Mouse (Mus musculus) embryonic facial prominence, embryonic 14.5 days (tissue): ENCODE results near the gene Dars. TPM values are rescaled to one million over a fixed set of nuclear protein-coding genes. Genes with fewer than 3 reads are reported as not detected.
"Not testable (repeated sequence)": the region's sequence is repeated elsewhere in the genome, so short reads cannot be mapped to it uniquely, and the experiment has no call there.

Experiments
- ATAC-seq: fragments of 200-750 bp; cut with Nextera tagmentation; 2 replicates; pipeline ENCODE4 v1.8.0; 2017; ENCODE audit warnings: low read depth, moderate number of reproducible peaks, moderate TSS enrichment
- DNase-seq: peaks from one replicate; pipeline ENCODE4 v3.0.0-alpha.2; 2015; ENCODE audit warnings: low spot score
- H3K27ac ChIP-seq: fragments of 300-500 bp; sonication (generic); replicated peaks from 2 replicates; pipeline ENCODE4 v1.5.1; 2014; ENCODE audit warnings: low read depth, mild to moderate bottlenecking, low read length, moderate library complexity
- H3K27me3 ChIP-seq: fragments of 300-500 bp; sonication (generic); replicated peaks from 2 replicates; pipeline ENCODE4 v1.6.1; 2014; ENCODE audit warnings: low read length; ENCODE audit not compliant: control insufficient read depth, insufficient read depth
- H3K36me3 ChIP-seq: fragments of 300-500 bp; sonication (generic); 2 replicates; pipeline ENCODE4 v1.6.1; 2014; ENCODE audit warnings: low read length, mixed read lengths; ENCODE audit not compliant: control insufficient read depth, insufficient read depth
- H3K4me1 ChIP-seq: fragments of 300-500 bp; sonication (generic); 2 replicates; pipeline ENCODE4 v1.6.1; 2014; ENCODE audit warnings: antibody characterized with exemption, low read length; ENCODE audit not compliant: control insufficient read depth, insufficient read depth
- H3K4me2 ChIP-seq: fragments of 300-500 bp; sonication (generic); 2 replicates; pipeline ENCODE4 v1.6.1; 2014; ENCODE audit warnings: low read depth, mild to moderate bottlenecking, low read length, moderate library complexity, mixed read lengths
- H3K4me3 ChIP-seq: fragments of 300-500 bp; sonication (generic); 2 replicates; pipeline ENCODE4 v1.5.1; 2014; ENCODE audit warnings: low read depth, mild to moderate bottlenecking, low read length
- H3K9ac ChIP-seq: fragments of 300-500 bp; sonication (generic); 2 replicates; pipeline ENCODE4 v1.6.1; 2014; ENCODE audit warnings: low read depth, mild to moderate bottlenecking, low read length, moderate library complexity, mixed read lengths
- H3K9me3 ChIP-seq: fragments of 300-500 bp; sonication (generic); 2 replicates; pipeline ENCODE4 v1.6.1; 2016; ENCODE audit warnings: low read length; ENCODE audit not compliant: control insufficient read depth
- WGBS: fragments of 180-500 bp; shearing (Covaris S2); extraction: QIAGEN DNeasy Blood & Tissue Kit; methylation state at CpG from one replicate; pipeline ENCODE4 v1.1.7; 2014; 5-methylcytosine and 5-hydroxymethylcytosine counted together
- polyA plus RNA-seq: library from polyadenylated mRNA; unstranded; fragments of >200 nt; fragmentation: Nextera tagmentation; extraction: Ambion mirVana; gene quantifications from 2 replicates; pipeline ENCODE4 v1.2.1, GENCODE M21; 2014

Dars gene
- polyA plus RNA-seq, 1 experiment from 2014 or later, result 97.8 TPM

GRCm38 (mm10) chr1:128353092-128353491 is 64.1 kb downstream of the Dars start:
- no peaks in the 10 kb centered on the region for H3K9me3 ChIP-seq
- H3K9ac ChIP-seq, result no peak overlapping the region
- ATAC-seq (no peak), DNase-seq (no peak)
- no peak overlapping the region for H3K4me2 ChIP-seq
- 90% methylated on average over 3 of the region's 3 CpGs for WGBS
- no peak overlapping the region for H3K27ac ChIP-seq
- H3K4me1 ChIP-seq, result 0 out of 2 replicates have a peak, but pooled peaks cover 9% of the 10 kb centered on the region
- peaks cover 86% of the 10 kb centered on the region for H3K36me3 ChIP-seq
- no peak overlapping the region for H3K4me3 ChIP-seq
- H3K27me3 ChIP-seq, result no peaks in the 10 kb centered on the region

- Histone ChIP-seq H3K4me1 (no peaks in the 10 kb centered on the region), H3K27me3 (no peaks in the 10 kb centered on the region), H3K27ac (no peak overlapping the region), H3K4me3 (no peak overlapping the region), H3K4me2 (no peak overlapping the region), H3K9me3 (no peaks in the 10 kb centered on the region), H3K36me3 (peaks cover 93% of the 10 kb centered on the region), H3K9ac (no peak overlapping the region)
- no peak for DNase-seq
- 86% methylated on average over 10 of the region's 10 CpGs for WGBS
- no peak for ATAC-seq
These were observed 72.9 kb downstream of the Dars start for GRCm38 (mm10) chr1:128344232-128344631.

- H3K9me3 ChIP-seq, result no peaks in the 10 kb centered on the region
- H3K4me2 ChIP-seq, result no peak overlapping the region
- H3K9ac ChIP-seq, result no peak overlapping the region
- WGBS, result 91% methylated on average over 13 of the region's 13 CpGs
- no peaks in the 10 kb centered on the region for H3K27me3 ChIP-seq
- H3K4me3 ChIP-seq, result no peak overlapping the region
- H3K36me3 ChIP-seq, result peaks cover 90% of the 10 kb centered on the region
- DNase-seq (no peak), ATAC-seq (no peak)
- H3K27ac ChIP-seq, result no peak overlapping the region
- no peaks in the 10 kb centered on the region for H3K4me1 ChIP-seq
These were observed 79.4 kb downstream of the Dars start for GRCm38 (mm10) chr1:128337708-128338320.

DNA sequence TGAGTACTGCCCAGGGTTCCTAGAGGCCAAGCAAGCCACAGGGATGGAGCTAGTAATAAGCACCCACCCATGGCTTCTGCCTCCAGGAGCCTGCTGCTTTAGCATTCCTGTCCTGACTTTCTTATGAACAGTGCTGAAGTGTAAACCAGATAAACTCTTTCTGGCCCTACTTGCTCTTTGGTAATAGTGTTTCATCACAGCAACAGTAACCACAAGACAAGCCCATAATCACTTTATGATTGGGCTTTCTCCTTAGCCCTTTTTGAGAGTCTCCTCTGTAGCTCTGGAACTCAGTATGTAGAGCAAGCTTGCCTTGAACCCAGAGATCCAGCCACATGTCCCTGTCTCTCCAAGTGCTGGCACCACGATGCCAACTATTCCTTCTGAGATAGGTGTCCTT is 86.9 kb downstream of the Dars start:
- Histone ChIP-seq H3K27me3 (no peaks in the 10 kb centered on the region), H3K9ac (no peak overlapping the region), H3K27ac (no peak overlapping the region), H3K4me3 (no peak overlapping the region), H3K4me2 (no peak overlapping the region), H3K9me3 (no peaks in the 10 kb centered on the region), H3K36me3 (peaks cover 84% of the 10 kb centered on the region), H3K4me1 (no peaks in the 10 kb centered on the region)
- WGBS, result 93% methylated on average over 1 of the region's 1 CpGs
- ATAC-seq (no peak), DNase-seq (no peak)

GRCm38 (mm10) chr1:128328218-128328617 is 89.0 kb downstream of the Dars start, which contains the start of gene Lct:
Gene Lct (minus strand): TSS chr1:128328318.
- H3K27me3 ChIP-seq, result no peaks in the 10 kb centered on the region
- no peak for DNase-seq
- H3K36me3 ChIP-seq, result peaks cover 76% of the 10 kb centered on the region
- ATAC-seq, result no peak
- H3K4me2 ChIP-seq, result no peak within 1 kb of the TSS
- no peak within 1 kb of the TSS for H3K9ac ChIP-seq
- H3K27ac ChIP-seq, result no peak within 1 kb of the TSS
- no peaks in the 10 kb centered on the region for H3K9me3 ChIP-seq
- no peaks in the 10 kb centered on the region for H3K4me1 ChIP-seq
- 81% methylated on average over 3 of the region's 3 CpGs for WGBS
- H3K4me3 ChIP-seq, result no peak within 1 kb of the TSS

DNA sequence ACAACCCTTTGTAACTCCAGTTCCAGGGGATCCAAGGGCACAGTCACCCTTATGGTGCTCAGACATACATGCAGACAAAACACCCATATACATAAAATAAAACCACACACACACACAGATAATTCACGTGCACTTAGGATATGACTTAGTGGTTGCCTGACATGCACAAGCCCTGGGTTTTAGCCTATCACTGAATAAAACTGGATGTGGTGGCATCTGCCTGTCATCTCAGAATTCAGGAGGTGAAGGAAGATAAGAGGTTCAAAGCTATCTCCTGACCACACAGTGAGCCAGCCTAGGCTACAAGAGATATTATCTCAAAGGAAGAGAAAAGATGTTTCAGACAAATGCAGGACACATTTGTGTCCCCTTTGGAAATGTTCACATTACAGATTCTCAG is 90.0 kb downstream of the Dars start:
- no peak for DNase-seq
- no peak overlapping the region for H3K4me2 ChIP-seq
- WGBS, result 85% methylated on average over 1 of the region's 1 CpGs
- ATAC-seq, result no peak
- no peaks in the 10 kb centered on the region for H3K9me3 ChIP-seq
- H3K27ac ChIP-seq, result no peak overlapping the region
- H3K4me3 ChIP-seq, result no peak overlapping the region
- no peaks in the 10 kb centered on the region for H3K27me3 ChIP-seq
- H3K36me3 ChIP-seq, result peaks cover 66% of the 10 kb centered on the region
- H3K4me1 ChIP-seq, result no peaks in the 10 kb centered on the region
- no peak overlapping the region for H3K9ac ChIP-seq

DNA sequence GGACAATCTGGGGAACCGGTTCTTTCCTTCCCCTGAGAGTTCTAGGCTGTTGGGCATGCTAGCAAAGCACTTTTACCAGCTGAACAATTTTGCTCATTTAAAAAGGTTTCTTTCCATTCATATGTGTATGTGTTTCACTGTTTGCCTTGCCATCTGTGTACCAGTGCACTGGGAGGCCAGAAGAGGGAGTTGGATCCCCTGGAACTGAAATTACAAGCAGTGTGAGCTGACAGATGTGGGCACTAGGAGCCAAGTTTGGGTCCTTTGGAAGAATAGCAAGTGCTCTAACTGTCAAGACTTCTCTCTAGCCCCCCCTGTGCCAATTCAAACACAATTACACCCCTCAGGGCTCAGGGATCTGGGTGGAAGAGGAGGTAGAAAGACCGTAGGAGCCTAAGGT is 92.4 kb downstream of the Dars start:
- peaks cover 43% of the 10 kb centered on the region for H3K36me3 ChIP-seq
- no peak overlapping the region for H3K27ac ChIP-seq
- H3K4me2 ChIP-seq, result no peak overlapping the region
- H3K4me3 ChIP-seq, result no peak overlapping the region
- ATAC-seq, result no peak
- no peak for DNase-seq
- WGBS, result 76% methylated on average over 2 of the region's 2 CpGs
- no peaks in the 10 kb centered on the region for H3K9me3 ChIP-seq
- no peaks in the 10 kb centered on the region for H3K4me1 ChIP-seq
- H3K9ac ChIP-seq, result no peak overlapping the region
- H3K27me3 ChIP-seq, result no peaks in the 10 kb centered on the region

DNA sequence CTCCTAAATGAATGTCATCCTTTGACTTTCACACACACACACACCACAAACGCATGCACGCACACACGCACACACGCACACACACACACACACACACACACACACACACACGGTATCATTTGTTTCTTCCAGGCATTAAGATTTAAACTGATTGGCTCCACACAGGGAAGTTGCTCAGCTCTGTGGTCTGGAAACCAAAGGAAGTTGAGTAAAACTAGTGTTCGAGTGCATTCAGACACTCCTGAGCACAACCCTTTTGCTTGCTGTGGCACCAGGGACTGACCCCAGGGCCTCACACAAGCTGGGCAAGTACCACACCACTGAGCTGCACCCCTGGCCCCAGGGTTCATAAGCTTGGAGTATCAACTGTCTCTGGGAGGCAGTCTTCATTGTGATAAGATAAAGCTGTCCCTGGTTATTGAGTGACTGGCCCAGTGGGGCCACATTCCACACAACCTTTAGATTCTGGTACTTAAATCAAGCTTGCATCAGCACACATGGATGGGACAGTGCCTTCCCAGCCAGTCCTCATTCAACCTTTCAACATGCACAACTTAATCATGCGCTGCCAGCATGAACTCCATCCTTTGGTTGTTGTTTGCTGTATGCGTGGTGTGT is 94.0 kb downstream of the Dars start:
- H3K4me2 ChIP-seq, result no peak overlapping the region
- WGBS, result 92% methylated on average over 8 of the region's 8 CpGs
- DNase-seq, result no peak
- H3K4me3 ChIP-seq, result no peak overlapping the region
- peaks cover 29% of the 10 kb centered on the region for H3K36me3 ChIP-seq
- no peaks in the 10 kb centered on the region for H3K27me3 ChIP-seq
- no peaks in the 10 kb centered on the region for H3K4me1 ChIP-seq
- no peak overlapping the region for H3K9ac ChIP-seq
- no peaks in the 10 kb centered on the region for H3K9me3 ChIP-seq
- no peak for ATAC-seq
- H3K27ac ChIP-seq, result no peak overlapping the region

GRCm38 (mm10) chr1:128319266-128319665 is 97.9 kb downstream of the Dars start:
- H3K9me3 ChIP-seq, H3K4me3 ChIP-seq, ATAC-seq, H3K27me3 ChIP-seq, H3K4me2 ChIP-seq, H3K4me1 ChIP-seq, DNase-seq, H3K36me3 ChIP-seq, H3K27ac ChIP-seq, H3K9ac ChIP-seq: not testable (repeated sequence)
- 82% methylated on average over 6 of the region's 6 CpGs for WGBS
